ENCODE assay signal across 13 mouse cellular contexts in the genomic region with DNA sequence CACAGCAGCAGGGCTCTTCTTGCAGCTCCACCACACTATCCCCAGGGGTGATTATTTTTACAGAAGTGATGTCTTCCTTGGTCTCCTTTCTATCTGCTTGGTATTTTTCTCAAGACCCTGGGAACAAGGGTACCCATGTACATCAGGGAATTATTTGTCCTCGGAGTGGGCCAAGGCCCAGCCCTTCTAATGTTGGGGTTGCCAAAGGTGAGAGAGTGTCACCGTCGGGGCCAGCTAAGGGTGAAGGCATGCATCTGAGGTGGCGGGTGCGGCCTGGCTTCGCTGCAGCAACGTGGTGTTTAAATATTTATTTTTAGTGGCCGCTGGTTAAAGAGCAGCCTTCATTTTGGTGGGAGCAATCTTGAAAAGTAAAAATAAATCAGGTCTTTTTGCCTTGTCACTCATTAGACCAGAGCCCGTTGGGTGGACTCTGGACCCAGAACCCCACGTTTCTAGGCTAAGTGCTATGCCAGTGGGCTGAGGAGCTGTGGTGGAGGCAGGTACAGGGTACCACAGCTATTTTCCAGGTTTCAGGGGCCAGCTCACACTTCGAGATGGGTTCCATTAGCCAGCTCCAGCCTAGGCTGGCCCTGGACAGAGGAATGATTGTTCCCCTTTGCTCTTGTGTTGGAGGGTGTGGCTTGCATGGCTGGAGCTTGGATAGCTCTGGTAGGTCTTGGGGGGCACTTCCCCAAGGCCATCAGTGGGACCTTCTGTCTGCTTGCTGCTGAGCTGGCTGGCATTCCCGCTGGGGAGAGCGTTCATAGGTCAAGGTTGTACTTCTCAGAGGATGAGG.
DNase-seq lines count a peak whose midpoint lies in the region; ATAC-seq and TF ChIP-seq lines count a peak whose summit lies in the region.
"Had no signal": no experiment of that assay in that cellular context is flagged by ENCODE, and none has a peak within 500 bp of the region (broad histone marks: within the 10 kb centered on the region; RNA-seq: fewer than 3 reads in every experiment).

No protein-coding gene starts in this region.

- 77% methylated on average over 13 of the region's 13 CpGs for WGBS in heart, embryonic 10.5 days
- WGBS in liver, embryonic 12.5 days (ENCODE audit: insufficient replicate concordance), result 74% methylated on average over 13 of the region's 13 CpGs
- 82% methylated on average over 13 of the region's 13 CpGs for WGBS in embryonic facial prominence, embryonic 10.5 days
- WGBS in limb, embryonic 14.5 days, result 73% methylated on average over 13 of the region's 13 CpGs

- DNase-seq in heart, embryonic 10.5 days (ENCODE audit: low spot score), result peak; percentile 74
- DNase-seq in heart, postnatal 14 days, result no peak
- DNase-seq in liver, result peak; percentile 2
- DNase-seq in embryonic facial prominence, embryonic 10.5 days (ENCODE audit: low spot score), result no peak
- DNase-seq in limb, embryonic 14.5 days (ENCODE audit: low spot score), result no peak
- DNase-seq in layer of hippocampus, adult 8-10 months (ENCODE audit: low spot score in 2 of 2), result no peak
- no peak for DNase-seq in ovary, postnatal 10 days (ENCODE audit: low spot score)
- DNase-seq: cerebellum, adult 18-20 months had no signal

- intact Hi-C loops in heart, postnatal 14 days (cut with DNase I), result no loop called here

- TF ChIP-seq POLR2A in limb, embryonic 14.5 days (IDR thresholded peaks at IDR 0.05; ENCODE audit: borderline replicate concordance, extremely low read depth, insufficient read depth, insufficient read length), result no peak

- H3K4me3 ChIP-seq in heart, embryonic 10.5 days, result no peak overlapping the region
- no peak overlapping the region for H3K4me3 ChIP-seq in liver, embryonic 12.5 days
- no peak overlapping the region for H3K4me3 ChIP-seq in embryonic facial prominence, embryonic 10.5 days
- no peak overlapping the region for H3K4me3 ChIP-seq in limb, embryonic 14.5 days (replicated peaks; ENCODE audit: low read length)
- H3K4me3 ChIP-seq: forebrain, embryonic 12.5 days; hindbrain, embryonic 13.5 days; neural tube, embryonic 13.5 days had no signal

- no peak for ATAC-seq in liver, embryonic 12.5 days
- ATAC-seq in limb, embryonic 14.5 days (ENCODE audit: low FRiP score, low read depth), result no peak
- ATAC-seq: lung, postnatal 0 days had no signal

- H3K4me2 ChIP-seq in liver, embryonic 12.5 days, result no peak overlapping the region
- H3K4me2 ChIP-seq in limb, embryonic 14.5 days (replicated peaks; ENCODE audit: low read depth, low read length, severe bottlenecking), result no peak overlapping the region
- H3K4me2 ChIP-seq: forebrain, embryonic 12.5 days; hindbrain, embryonic 13.5 days; neural tube, embryonic 13.5 days had no signal

- H3K27me3 ChIP-seq in heart, embryonic 10.5 days (ENCODE audit: insufficient read depth, poor library complexity, severe bottlenecking), result no peaks in the 10 kb centered on the region
- no peaks in the 10 kb centered on the region for H3K27me3 ChIP-seq in liver, embryonic 12.5 days (replicated peaks)
- no peaks in the 10 kb centered on the region for H3K27me3 ChIP-seq in embryonic facial prominence, embryonic 10.5 days (replicated peaks; ENCODE audit: low read depth, poor library complexity, severe bottlenecking)
- no peaks in the 10 kb centered on the region for H3K27me3 ChIP-seq in limb, embryonic 14.5 days (ENCODE audit: control insufficient read depth, insufficient read depth, low read length)
- H3K27me3 ChIP-seq: hindbrain, embryonic 13.5 days; neural tube, embryonic 13.5 days had no signal

- H3K27ac ChIP-seq in heart, embryonic 10.5 days, result peak overlapping the region; percentile 16; the same call in 1 of the 2 replicates
- H3K27ac ChIP-seq in liver, embryonic 12.5 days, result no peak overlapping the region
- H3K27ac ChIP-seq in embryonic facial prominence, embryonic 10.5 days (replicated peaks), result 0 out of 2 replicates have a peak overlapping the region, but pooled peaks have one; percentile 25
- H3K27ac ChIP-seq in limb, embryonic 14.5 days (replicated peaks; ENCODE audit: low read depth, low read length), result 0 out of 2 replicates have a peak overlapping the region, but pooled peaks have one; percentile 13
- H3K27ac ChIP-seq: forebrain, embryonic 12.5 days; hindbrain, embryonic 13.5 days; neural tube, embryonic 13.5 days had no signal

- H3K9ac ChIP-seq in liver, embryonic 12.5 days, result no peak overlapping the region
- H3K9ac ChIP-seq in limb, embryonic 14.5 days (ENCODE audit: low read depth, low read length, severe bottlenecking), result no peak overlapping the region
- H3K9ac ChIP-seq: forebrain, embryonic 12.5 days; hindbrain, embryonic 13.5 days; neural tube, embryonic 13.5 days had no signal

- H3K9me3 ChIP-seq in heart, embryonic 10.5 days, result no peaks in the 10 kb centered on the region
- no peaks in the 10 kb centered on the region for H3K9me3 ChIP-seq in liver, embryonic 12.5 days (replicated peaks)
- no peaks in the 10 kb centered on the region for H3K9me3 ChIP-seq in embryonic facial prominence, embryonic 10.5 days
- no peaks in the 10 kb centered on the region for H3K9me3 ChIP-seq in limb, embryonic 14.5 days (ENCODE audit: control insufficient read depth, low read length)
- H3K9me3 ChIP-seq: forebrain, embryonic 12.5 days; hindbrain, embryonic 13.5 days; neural tube, embryonic 13.5 days had no signal

- peaks cover 47% of the 10 kb centered on the region for H3K4me1 ChIP-seq in heart, embryonic 10.5 days
- peaks cover 48% of the 10 kb centered on the region for H3K4me1 ChIP-seq in liver, embryonic 12.5 days
- H3K4me1 ChIP-seq in embryonic facial prominence, embryonic 10.5 days, result peaks cover 39% of the 10 kb centered on the region
- peaks cover 35% of the 10 kb centered on the region for H3K4me1 ChIP-seq in limb, embryonic 14.5 days (ENCODE audit: control insufficient read depth, insufficient read depth, low read length)

- H3K36me3 ChIP-seq in heart, embryonic 10.5 days, result no peaks in the 10 kb centered on the region
- no peaks in the 10 kb centered on the region for H3K36me3 ChIP-seq in liver, embryonic 12.5 days
- H3K36me3 ChIP-seq in embryonic facial prominence, embryonic 10.5 days (replicated peaks), result no peaks in the 10 kb centered on the region
- H3K36me3 ChIP-seq in limb, embryonic 14.5 days (ENCODE audit: control insufficient read depth, insufficient read depth, low read length), result no peaks in the 10 kb centered on the region
- H3K36me3 ChIP-seq: forebrain, embryonic 12.5 days; hindbrain, embryonic 13.5 days; neural tube, embryonic 13.5 days had no signal

Comparison
In these comparisons a context has a peak if more than half of its experiments do, and no peak if none do; other contexts are left out.
1. DNase-seq: peak in heart, embryonic 10.5 days (single experiment) and liver (single experiment); none in heart, postnatal 14 days (0 of 2), embryonic facial prominence, embryonic 10.5 days (single experiment), limb, embryonic 14.5 days (single experiment), layer of hippocampus, adult 8-10 months (0 of 2) and ovary, postnatal 10 days (single experiment).